Comparison of ENCODE assay signal across 12 mouse cellular contexts in the genomic region with DNA sequence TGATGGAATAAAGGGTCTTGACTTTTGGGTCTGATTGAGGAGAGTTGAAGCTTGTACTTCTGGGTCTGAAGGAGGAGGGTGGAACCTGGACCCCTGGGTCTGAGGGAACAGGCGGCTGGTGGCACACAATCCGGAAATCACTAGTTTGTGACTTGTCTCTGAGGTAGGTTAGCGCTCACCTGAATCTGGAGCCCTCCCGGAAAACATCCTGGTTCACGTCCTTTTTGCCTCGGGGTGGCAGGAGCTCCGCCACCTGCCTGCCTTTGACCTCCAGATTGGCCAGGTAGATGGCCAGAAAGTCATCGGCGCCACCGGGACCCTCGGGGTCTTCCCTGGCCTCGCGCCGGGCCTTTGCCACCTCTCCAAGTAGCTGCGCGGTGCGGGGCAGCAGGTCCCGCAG. TPM values are rescaled to one million over a fixed set of nuclear protein-coding genes. Genes with fewer than 3 reads are reported as not detected.
DNase-seq lines count a peak whose midpoint lies in the region; ATAC-seq and TF ChIP-seq lines count a peak whose summit lies in the region.
"Had no signal": no experiment of that assay in that cellular context is flagged by ENCODE, and none has a peak within 500 bp of the region (broad histone marks: within the 10 kb centered on the region; RNA-seq: fewer than 3 reads in every experiment).

No protein-coding gene starts in this region.

- no peak for ATAC-seq in heart, postnatal 0 days (ENCODE audit: insufficient read depth, low read depth)
- no peak for ATAC-seq in embryonic facial prominence, embryonic 13.5 days (ENCODE audit: insufficient number of reproducible peaks, insufficient read depth, low FRiP score, low TSS enrichment, low read depth)
- no peak for ATAC-seq in limb, embryonic 13.5 days (ENCODE audit: low FRiP score, low read depth)

- no peak overlapping the region for H3K27ac ChIP-seq in heart, postnatal 0 days (ENCODE audit: low read depth)
- no peak overlapping the region for H3K27ac ChIP-seq in ES-Bruce4 (ENCODE audit: insufficient read depth, low read length)
- peak overlapping the region; percentile 44; the same call in 1 of the 2 replicates for H3K27ac ChIP-seq in embryonic facial prominence, embryonic 13.5 days
- H3K27ac ChIP-seq in limb, embryonic 13.5 days = no peak overlapping the region
- H3K27ac ChIP-seq: neural tube, embryonic 12.5 days had no signal

- H3K9me3 ChIP-seq in heart, postnatal 0 days (replicated peaks; ENCODE audit: control insufficient read depth, low read length) = no peaks in the 10 kb centered on the region
- no peaks in the 10 kb centered on the region for H3K9me3 ChIP-seq in ES-Bruce4 (replicated peaks; ENCODE audit: control insufficient read depth, insufficient read depth, low read length, poor library complexity, severe bottlenecking)
- no peaks in the 10 kb centered on the region for H3K9me3 ChIP-seq in embryonic facial prominence, embryonic 13.5 days
- no peaks in the 10 kb centered on the region for H3K9me3 ChIP-seq in limb, embryonic 13.5 days
- H3K9me3 ChIP-seq: neural tube, embryonic 12.5 days had no signal

- peaks cover 7% of the 10 kb centered on the region; the same call in 1 of the 2 replicates for H3K4me1 ChIP-seq in heart, postnatal 0 days (ENCODE audit: control insufficient read depth, insufficient read depth)
- peaks cover 1% of the 10 kb centered on the region for H3K4me1 ChIP-seq in ES-Bruce4 (ENCODE audit: control insufficient read depth, insufficient read depth, low read length)
- H3K4me1 ChIP-seq in embryonic facial prominence, embryonic 13.5 days = peaks cover 3% of the 10 kb centered on the region
- H3K4me1 ChIP-seq in limb, embryonic 13.5 days = no peaks in the 10 kb centered on the region
- H3K4me1 ChIP-seq: neural tube, embryonic 12.5 days had no signal

- no peak for TF ChIP-seq EP300 in heart, postnatal 0 days (IDR thresholded peaks at IDR 0.05; ENCODE audit: low read depth)
- TF ChIP-seq EP300 in ES-Bruce4 (IDR thresholded peaks at IDR 0.05; ENCODE audit: insufficient read depth, low read depth, low read length) = no peak

- H3K27me3 ChIP-seq in heart, postnatal 0 days (ENCODE audit: control insufficient read depth, insufficient read depth, low read length) = peaks cover 18% of the 10 kb centered on the region
- no peaks in the 10 kb centered on the region for H3K27me3 ChIP-seq in ES-Bruce4 (ENCODE audit: control insufficient read depth, insufficient read depth, low read length, poor library complexity, severe bottlenecking)
- peaks cover 34% of the 10 kb centered on the region for H3K27me3 ChIP-seq in embryonic facial prominence, embryonic 13.5 days
- H3K27me3 ChIP-seq in limb, embryonic 13.5 days = peaks cover 42% of the 10 kb centered on the region

- no peak overlapping the region for H3K9ac ChIP-seq in heart, postnatal 0 days (replicated peaks; ENCODE audit: low read depth, low read length)
- peak overlapping the region; percentile 77 for H3K9ac ChIP-seq in ES-Bruce4 (ENCODE audit: low read depth, poor library complexity, severe bottlenecking)
- H3K9ac ChIP-seq in embryonic facial prominence, embryonic 13.5 days = peak overlapping the region; percentile 60
- peak overlapping the region; percentile 46 for H3K9ac ChIP-seq in limb, embryonic 13.5 days
- H3K9ac ChIP-seq: neural tube, embryonic 12.5 days had no signal

- TF ChIP-seq CTCF in heart, postnatal 0 days (IDR thresholded peaks at IDR 0.05; ENCODE audit: low read depth) = no peak
- TF ChIP-seq CTCF in ES-Bruce4 (IDR thresholded peaks at IDR 0.05; ENCODE audit: low read depth, low read length) = no peak

- TF ChIP-seq POLR2A in ES-Bruce4 (IDR thresholded peaks at IDR 0.05; ENCODE audit: insufficient read depth, low read length) = no peak

- 16% methylated on average over 18 of the region's 18 CpGs for WGBS in heart, postnatal 0 days
- WGBS in embryonic facial prominence, embryonic 13.5 days = 7% methylated on average over 18 of the region's 18 CpGs
- 8% methylated on average over 18 of the region's 18 CpGs for WGBS in limb, embryonic 13.5 days

- no peaks in the 10 kb centered on the region for H3K36me3 ChIP-seq in heart, postnatal 0 days (replicated peaks; ENCODE audit: control insufficient read depth, insufficient read depth, low read length)
- H3K36me3 ChIP-seq in ES-Bruce4 (ENCODE audit: control insufficient read depth, insufficient read depth, low read length, poor library complexity, severe bottlenecking) = no peaks in the 10 kb centered on the region
- H3K36me3 ChIP-seq in embryonic facial prominence, embryonic 13.5 days = no peaks in the 10 kb centered on the region
- no peaks in the 10 kb centered on the region for H3K36me3 ChIP-seq in limb, embryonic 13.5 days
- H3K36me3 ChIP-seq: neural tube, embryonic 12.5 days had no signal

- H3K4me2 ChIP-seq in heart, postnatal 0 days (ENCODE audit: low read depth, low read length) = peak overlapping the region; percentile 50; the same call in 1 of the 2 replicates
- H3K4me2 ChIP-seq in embryonic facial prominence, embryonic 13.5 days = peak overlapping the region; percentile 52
- peak overlapping the region; percentile 44 for H3K4me2 ChIP-seq in limb, embryonic 13.5 days (replicated peaks)
- H3K4me2 ChIP-seq: neural tube, embryonic 12.5 days had no signal

- DNase-seq in heart, postnatal 0 days (ENCODE audit: low spot score) = no peak
- DNase-seq in heart, postnatal 36 days = no peak
- no peak for DNase-seq in left cerebral cortex, postnatal 10 days (ENCODE audit: extremely low spot score in 1 of 2, low spot score in 2 of 2)
- no peak for DNase-seq in layer of hippocampus, postnatal 36 days
- no peak for DNase-seq in left cerebral cortex, postnatal 4 days
- DNase-seq: adrenal gland, postnatal 10 days; cerebellum, adult 9-11 months had no signal

- intact Hi-C loops in heart, postnatal 36 days (cut with DNase I) = no loop called here
- intact Hi-C loops in left cerebral cortex, postnatal 10 days (cut with DNase I) = loop anchor here (5.0 kb wide), 1 partner anchor 76 kb away; no protein-coding TSS in a partner anchor
- intact Hi-C loops in left cerebral cortex, postnatal 4 days (cut with DNase I) = no loop called here

- peak overlapping the region; percentile 16; the same call in 1 of the 2 replicates for H3K4me3 ChIP-seq in heart, postnatal 0 days (ENCODE audit: low read depth, low read length)
- H3K4me3 ChIP-seq in ES-Bruce4 (ENCODE audit: low read depth, low read length) = peak overlapping the region; percentile 64
- H3K4me3 ChIP-seq in embryonic facial prominence, embryonic 13.5 days = peak overlapping the region; percentile 39
- peak overlapping the region; percentile 33 for H3K4me3 ChIP-seq in limb, embryonic 13.5 days
- H3K4me3 ChIP-seq: neural tube, embryonic 12.5 days had no signal

RNA-seq across cellular contexts. Expression of gene Cblc, which starts 0.4 kb away (rescaled TPM):
- total RNA-seq in heart, postnatal 0 days (2014; rRNA removed; ENCODE audit: low replicate concordance) = 0.35 TPM in 1 of 2 replicates, not detected in the other
- polyA plus RNA-seq in heart, postnatal 0 days (2015; fragmentation: Nextera tagmentation; extraction: Ambion mirVana) = 0.36 and 0.37 TPM in 2 replicates
- total RNA-seq in heart, postnatal 36 days (2021) = under 1 TPM; 0.75 to 0.81 TPM
- polyA plus RNA-seq in ES-Bruce4 (2011; ENCODE audit: insufficient read depth, insufficient read length, low read depth, missing spikeins) = 17.1 and 23.2 TPM in 2 replicates
- 8.1 and 10.4 TPM in 2 replicates for polyA plus RNA-seq in embryonic facial prominence, embryonic 13.5 days (2015; fragmentation: Nextera tagmentation; extraction: Ambion mirVana)
- polyA plus RNA-seq in limb, embryonic 13.5 days (2015; fragmentation: Nextera tagmentation; extraction: Ambion mirVana) = 4.2 and 4.9 TPM in 2 replicates
- not detected for total RNA-seq in left cerebral cortex, postnatal 10 days (2021)
- not detected for total RNA-seq in layer of hippocampus, postnatal 36 days (2021)
- total RNA-seq in left cerebral cortex, postnatal 4 days (2021) = under 1 TPM in 1 of 2 experiments, not detected in 1; 0.93 TPM
- total RNA-seq: left cerebral cortex, postnatal 25 days had no signal

RNA-seq across cellular contexts. Expression of gene Bcam, which starts 25.4 kb away (rescaled TPM):
- 697 and 786 TPM in 2 replicates for total RNA-seq in heart, postnatal 0 days (2014; rRNA removed; ENCODE audit: low replicate concordance)
- 293 and 303 TPM in 2 replicates for polyA plus RNA-seq in heart, postnatal 0 days (2015; fragmentation: Nextera tagmentation; extraction: Ambion mirVana)
- 100 to 1,000 TPM; 210 to 232 TPM for total RNA-seq in heart, postnatal 36 days (2021)
- polyA plus RNA-seq in ES-Bruce4 (2011; ENCODE audit: insufficient read depth, insufficient read length, low read depth, missing spikeins) = 138 and 154 TPM in 2 replicates
- 98.1 and 116 TPM in 2 replicates for polyA plus RNA-seq in embryonic facial prominence, embryonic 13.5 days (2015; fragmentation: Nextera tagmentation; extraction: Ambion mirVana)
- polyA plus RNA-seq in limb, embryonic 13.5 days (2015; fragmentation: Nextera tagmentation; extraction: Ambion mirVana) = 69.0 and 72.7 TPM in 2 replicates
- total RNA-seq in left cerebral cortex, postnatal 10 days (2021) = 10 to 100 TPM; 10.3 to 10.9 TPM
- total RNA-seq in layer of hippocampus, postnatal 36 days (2021) = 1 to 10 TPM; 9.5 to 9.8 TPM
- 1 to 10 TPM; 6.8 to 7.4 TPM for total RNA-seq in left cerebral cortex, postnatal 4 days (2021)

RNA-seq across cellular contexts. Expression of gene Bcl3, which starts 26.3 kb away (rescaled TPM):
- 1.7 and 6.7 TPM in 2 replicates for total RNA-seq in heart, postnatal 0 days (2014; rRNA removed; ENCODE audit: low replicate concordance)
- 1.6 and 2.0 TPM in 2 replicates for polyA plus RNA-seq in heart, postnatal 0 days (2015; fragmentation: Nextera tagmentation; extraction: Ambion mirVana)
- 1 to 10 TPM; 3.5 TPM for total RNA-seq in heart, postnatal 36 days (2021)
- 17.3 and 27.3 TPM in 2 replicates for polyA plus RNA-seq in ES-Bruce4 (2011; ENCODE audit: insufficient read depth, insufficient read length, low read depth, missing spikeins)
- polyA plus RNA-seq in embryonic facial prominence, embryonic 13.5 days (2015; fragmentation: Nextera tagmentation; extraction: Ambion mirVana) = 2.2 and 3.6 TPM in 2 replicates
- polyA plus RNA-seq in limb, embryonic 13.5 days (2015; fragmentation: Nextera tagmentation; extraction: Ambion mirVana) = 1.5 and 2.0 TPM in 2 replicates
- total RNA-seq in left cerebral cortex, postnatal 10 days (2021) = 1 to 10 TPM in 1 of 2 experiments, not detected in 1; 1.0 TPM
- total RNA-seq in layer of hippocampus, postnatal 36 days (2021) = 1 to 10 TPM in 1 of 2 experiments, under 1 TPM in 1; 0.32 to 1.4 TPM
- total RNA-seq in left cerebral cortex, postnatal 4 days (2021) = 1 to 10 TPM in 1 of 2 experiments, under 1 TPM in 1; 0.76 to 1.3 TPM

RNA-seq across cellular contexts. Expression of gene Nectin2, which starts 46.0 kb away (rescaled TPM):
- total RNA-seq in heart, postnatal 0 days (2014; rRNA removed; ENCODE audit: low replicate concordance) = 76.5 and 81.3 TPM in 2 replicates
- 43.6 and 44.8 TPM in 2 replicates for polyA plus RNA-seq in heart, postnatal 0 days (2015; fragmentation: Nextera tagmentation; extraction: Ambion mirVana)
- total RNA-seq in heart, postnatal 36 days (2021) = 10 to 100 TPM; 33.2 to 41.7 TPM
- 86.7 and 97.9 TPM in 2 replicates for polyA plus RNA-seq in ES-Bruce4 (2011; ENCODE audit: insufficient read depth, insufficient read length, low read depth, missing spikeins)
- 82.9 and 87.0 TPM in 2 replicates for polyA plus RNA-seq in embryonic facial prominence, embryonic 13.5 days (2015; fragmentation: Nextera tagmentation; extraction: Ambion mirVana)
- 88.6 and 88.7 TPM in 2 replicates for polyA plus RNA-seq in limb, embryonic 13.5 days (2015; fragmentation: Nextera tagmentation; extraction: Ambion mirVana)
- 10 to 100 TPM; 18.9 to 22.0 TPM for total RNA-seq in left cerebral cortex, postnatal 10 days (2021)
- total RNA-seq in layer of hippocampus, postnatal 36 days (2021) = 1 to 10 TPM; 5.2 to 5.8 TPM
- 10 to 100 TPM; 35.7 to 36.4 TPM for total RNA-seq in left cerebral cortex, postnatal 4 days (2021)

RNA-seq across cellular contexts. Expression of gene Gm19345, which starts 55.5 kb away (rescaled TPM):
- total RNA-seq in heart, postnatal 0 days (2014; rRNA removed; ENCODE audit: low replicate concordance) = not detected in 2 replicates
- polyA plus RNA-seq in heart, postnatal 0 days (2015; fragmentation: Nextera tagmentation; extraction: Ambion mirVana) = not detected in 2 replicates
- total RNA-seq in heart, postnatal 36 days (2021) = not detected
- polyA plus RNA-seq in ES-Bruce4 (2011; ENCODE audit: insufficient read depth, insufficient read length, low read depth, missing spikeins) = 0.82 and 1.1 TPM in 2 replicates
- polyA plus RNA-seq in embryonic facial prominence, embryonic 13.5 days (2015; fragmentation: Nextera tagmentation; extraction: Ambion mirVana) = 0.28 and 0.72 TPM in 2 replicates
- not detected in 2 replicates for polyA plus RNA-seq in limb, embryonic 13.5 days (2015; fragmentation: Nextera tagmentation; extraction: Ambion mirVana)
- 1 to 10 TPM; 6.3 to 6.7 TPM for total RNA-seq in left cerebral cortex, postnatal 10 days (2021)
- total RNA-seq in layer of hippocampus, postnatal 36 days (2021) = 1 to 10 TPM; 1.2 to 1.9 TPM
- total RNA-seq in left cerebral cortex, postnatal 4 days (2021) = 10 to 100 TPM; 14.8 to 15.9 TPM
- total RNA-seq: adrenal gland, postnatal 10 days had no signal

Comparison
In these comparisons a context has a peak if more than half of its experiments do, and no peak if none do; other contexts are left out.
1. RNA of gene Bcam, which starts 25.4 kb away (total RNA-seq): 697 to 786 TPM in heart, postnatal 0 days and 210 to 232 TPM in heart, postnatal 36 days; 10.3 to 10.9 TPM in left cerebral cortex, postnatal 10 days, 9.5 to 9.8 TPM in layer of hippocampus, postnatal 36 days and 6.8 to 7.4 TPM in left cerebral cortex, postnatal 4 days; every median in the first group is over 10 times any median in the second.
2. Peak in every context shown above with its lines, with median percentiles within 50 percentile points of each other: H3K4me2 ChIP-seq and H3K4me3 ChIP-seq.